Mouse (Mus musculus) stomach, postnatal 0 days (tissue): ENCODE data around the gene Egfem1.

Experiments used
- CTCF ChIP-seq: IDR thresholded peaks from 2 replicates; pipeline ENCODE4 v1.5.1; 2016; ENCODE audit warnings: antibody characterized with exemption, low read depth, mild to moderate bottlenecking, moderate library complexity
- EP300 ChIP-seq: optimal IDR thresholded peaks from 2 replicates; pipeline ENCODE3; 2016; ENCODE audit warnings: antibody characterized with exemption

- TF ChIP-seq CTCF (no peak), EP300 (no peak)
These were observed 520.3 kb downstream of the Egfem1 start for GRCm38 (mm10) chr3:29602140-29602539.
